Mouse (Mus musculus) heart, postnatal 0 days (tissue): ENCODE data around the gene Lgi4.

ENCODE experiments used
- CTCF ChIP-seq: IDR thresholded peaks from 2 replicates; pipeline ENCODE4 v1.5.1; 2016; ENCODE audit warnings: antibody characterized with exemption, control low read depth, low read depth
- EP300 ChIP-seq: IDR thresholded peaks from 2 replicates; pipeline ENCODE4 v1.6.1; 2016; ENCODE audit warnings: antibody characterized with exemption, low read depth

GRCm38 (mm10) chr7:31030717-31031116, 28.4 kb upstream of the Lgi4 start:
- TF ChIP-seq CTCF: no peak
- no peak for TF ChIP-seq EP300
